Mouse (Mus musculus) T-cell, adult 2 months (primary cell): ENCODE measurements around the gene Paqr8.

Experiments used
- DNase-seq: peaks from one replicate; pipeline ENCODE4 v3.0.0; 2022; ENCODE audit warnings: low spot score

The Paqr8 gene

GRCm38 (mm10) chr1:20890404-20890921, at the start of gene Paqr8:
Gene Paqr8 (plus strand): TSS chr1:20890606.
- peak; percentile 77 for DNase-seq

- no peak for DNase-seq
Measured at GRCm38 (mm10) chr1:20856924-20857902, 33.2 kb upstream of the Paqr8 start.

GRCm38 (mm10) chr1:20860775-20861174, 29.6 kb upstream of the Paqr8 start:
- no peak for DNase-seq

- DNase-seq = no peak
Measured at GRCm38 (mm10) chr1:20861865-20862264, 28.5 kb upstream of the Paqr8 start.

GRCm38 (mm10) chr1:20863452-20864172, 26.8 kb upstream of the Paqr8 start:
- DNase-seq = no peak

GRCm38 (mm10) chr1:20867241-20867902, 23.0 kb upstream of the Paqr8 start:
- DNase-seq = no peak

GRCm38 (mm10) chr1:20868036-20868435, 22.4 kb upstream of the Paqr8 start:
- DNase-seq = no peak

- DNase-seq = no peak
Measured at GRCm38 (mm10) chr1:20870887-20871286, 19.5 kb upstream of the Paqr8 start.

- no peak for DNase-seq
Measured at GRCm38 (mm10) chr1:20872496-20872895, 17.9 kb upstream of the Paqr8 start.

GRCm38 (mm10) chr1:20874061-20874460, 16.3 kb upstream of the Paqr8 start:
- DNase-seq = no peak

GRCm38 (mm10) chr1:20877355-20877754, 13.1 kb upstream of the Paqr8 start:
- no peak for DNase-seq

GRCm38 (mm10) chr1:20879361-20879760, 11.0 kb upstream of the Paqr8 start:
- DNase-seq = no peak

GRCm38 (mm10) chr1:20883079-20883478, 7.3 kb upstream of the Paqr8 start:
- DNase-seq = no peak

- no peak for DNase-seq
Measured at GRCm38 (mm10) chr1:20889677-20890403, 566 bp upstream of the Paqr8 start.

GRCm38 (mm10) chr1:20890941-20891399, 564 bp downstream of the Paqr8 start:
- peak; percentile 63 for DNase-seq

GRCm38 (mm10) chr1:20893059-20893458, 2.7 kb downstream of the Paqr8 start:
- no peak for DNase-seq

GRCm38 (mm10) chr1:20898391-20898790, 8.0 kb downstream of the Paqr8 start:
- no peak for DNase-seq

GRCm38 (mm10) chr1:20900336-20900735, 9.9 kb downstream of the Paqr8 start:
- no peak for DNase-seq

- DNase-seq = no peak
Measured at GRCm38 (mm10) chr1:20905501-20906127, 15.2 kb downstream of the Paqr8 start.

- no peak for DNase-seq
Measured at GRCm38 (mm10) chr1:20906128-20906515, 15.7 kb downstream of the Paqr8 start.

- no peak for DNase-seq
Measured at GRCm38 (mm10) chr1:20908541-20908940, 18.1 kb downstream of the Paqr8 start.
